Mouse (Mus musculus): Measurements from ENCODE around the gene Klhl42. TPM values are rescaled to one million over a fixed set of nuclear protein-coding genes. Genes with fewer than 3 reads are reported as not detected.

Gene Klhl42
- polyA plus RNA-seq, 1 experiment from 2014 or later = 1.6 TPM

- no peak overlapping the region for H3K27ac ChIP-seq (ENCODE audit: low read depth)
- no peak overlapping the region for H3K4me2 ChIP-seq (ENCODE audit: low read depth, low read length)
Measured at GRCm38 (mm10) chr6:147094771-147095170, 3.6 kb downstream of the Klhl42 start.

DNA sequence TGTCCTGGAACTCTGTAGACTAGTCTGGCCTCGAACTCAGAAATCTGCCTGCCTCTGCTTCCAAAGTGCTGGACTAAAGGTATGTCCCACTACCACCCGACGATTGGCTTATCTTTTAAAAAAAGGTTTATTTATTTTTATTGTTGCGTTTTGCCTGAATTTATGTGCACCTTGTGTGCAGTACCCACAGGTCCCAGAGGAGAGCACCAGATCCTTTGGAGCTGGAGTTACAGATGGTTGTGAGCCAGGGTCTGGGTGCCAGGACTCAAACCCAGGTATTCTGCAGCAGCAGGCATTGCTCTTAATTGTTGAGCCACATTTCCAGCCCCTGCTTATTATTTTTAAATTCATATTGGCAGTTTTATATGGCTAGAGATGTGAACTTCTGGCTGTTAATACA, 4.9 kb downstream of the Klhl42 start:
- 89% methylated on average over 4 of the region's 4 CpGs for WGBS (ENCODE audit: insufficient replicate concordance)
- ATAC-seq = no peak
- H3K4me1 ChIP-seq (ENCODE audit: insufficient read depth) = peaks cover 25% of the 10 kb centered on the region
- no peaks in the 10 kb centered on the region for H3K27me3 ChIP-seq (ENCODE audit: insufficient read depth, low read length)
- TF ChIP-seq CTCF (IDR thresholded peaks at IDR 0.05; ENCODE audit: low read depth) = no peak
- TF ChIP-seq EP300 (IDR thresholded peaks at IDR 0.05; ENCODE audit: low read depth) = no peak
- no peak overlapping the region for H3K4me2 ChIP-seq (ENCODE audit: low read depth, low read length)
- H3K36me3 ChIP-seq (replicated peaks; ENCODE audit: insufficient read depth, low read length) = 0 out of 2 replicates have a peak, but pooled peaks cover 2% of the 10 kb centered on the region
- H3K4me3 ChIP-seq (ENCODE audit: low read depth, low read length) = no peak overlapping the region
- H3K9ac ChIP-seq (replicated peaks) = no peak overlapping the region
- no peaks in the 10 kb centered on the region for H3K9me3 ChIP-seq (ENCODE audit: low read length)
- no peak for DNase-seq
- H3K27ac ChIP-seq (ENCODE audit: low read depth) = no peak overlapping the region

More at GRCm38 (mm10) chr6:147094771-147095170, 3.6 kb downstream of the Klhl42 start:
- Histone ChIP-seq H3K4me3 (ENCODE audit: low read depth, low read length) (no peak overlapping the region), H3K4me1 (ENCODE audit: insufficient read depth) (peaks cover 25% of the 10 kb centered on the region), H3K36me3 (replicated peaks; ENCODE audit: insufficient read depth, low read length) (0 out of 2 replicates have a peak, but pooled peaks cover 2% of the 10 kb centered on the region), H3K27me3 (ENCODE audit: insufficient read depth, low read length) (no peaks in the 10 kb centered on the region), H3K9me3 (ENCODE audit: low read length) (no peaks in the 10 kb centered on the region), H3K9ac (replicated peaks) (no peak overlapping the region)
- DNase-seq (no peak), ATAC-seq (no peak)
- WGBS (ENCODE audit: insufficient replicate concordance) = 80% methylated on average over 7 of the region's 7 CpGs
- TF ChIP-seq CTCF (IDR thresholded peaks at IDR 0.05; ENCODE audit: low read depth) (no peak), EP300 (IDR thresholded peaks at IDR 0.05; ENCODE audit: low read depth) (no peak)

- Histone ChIP-seq H3K27ac (ENCODE audit: low read depth) (peak overlapping the region; percentile 31; the same call in 1 of the 2 replicates), H3K36me3 (replicated peaks; ENCODE audit: insufficient read depth, low read length) (0 out of 2 replicates have a peak, but pooled peaks cover 5% of the 10 kb centered on the region), H3K9ac (replicated peaks) (no peak overlapping the region), H3K9me3 (ENCODE audit: low read length) (no peaks in the 10 kb centered on the region), H3K4me3 (ENCODE audit: low read depth, low read length) (no peak overlapping the region), H3K27me3 (ENCODE audit: insufficient read depth, low read length) (no peaks in the 10 kb centered on the region), H3K4me1 (ENCODE audit: insufficient read depth) (peaks cover 25% of the 10 kb centered on the region), H3K4me2 (ENCODE audit: low read depth, low read length) (no peak overlapping the region)
- TF ChIP-seq EP300 (IDR thresholded peaks at IDR 0.05; ENCODE audit: low read depth) = no peak
- no peak for TF ChIP-seq CTCF (IDR thresholded peaks at IDR 0.05; ENCODE audit: low read depth)
- no peak for DNase-seq
- WGBS (ENCODE audit: insufficient replicate concordance) = 66% methylated on average over 3 of the region's 3 CpGs
- no peak for ATAC-seq
Measured at GRCm38 (mm10) chr6:147096934-147097333, 5.8 kb downstream of the Klhl42 start.

DNA sequence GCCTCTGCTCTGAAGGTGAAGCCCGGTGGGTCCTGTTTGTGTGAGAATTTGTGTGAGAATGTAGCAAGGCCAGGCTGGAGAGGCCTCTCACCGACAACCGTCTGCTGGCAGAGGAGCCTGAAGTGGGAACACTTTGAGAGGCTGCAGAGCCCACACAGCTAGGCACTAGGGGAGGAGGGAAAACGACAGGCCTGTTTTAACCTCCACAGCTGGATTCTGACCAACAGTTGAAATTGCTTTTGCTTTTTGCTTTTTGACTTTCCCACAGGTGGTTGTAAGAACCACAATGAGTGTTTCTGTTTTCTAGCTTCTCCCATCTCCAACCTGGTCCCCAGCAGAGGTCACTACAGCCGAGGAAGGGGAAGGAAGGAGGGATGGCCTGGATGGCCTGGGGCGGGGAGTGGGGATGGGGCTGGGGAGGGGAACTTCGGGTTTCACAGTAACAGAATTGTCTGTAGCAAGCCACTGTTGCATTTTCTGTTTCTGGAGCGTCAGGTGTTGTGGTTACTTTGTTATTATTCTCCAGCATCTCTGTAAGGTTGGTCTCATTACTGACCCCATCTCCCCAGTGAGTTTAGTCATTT, 6.3 kb downstream of the Klhl42 start:
- H3K27ac ChIP-seq (ENCODE audit: low read depth) = peak overlapping the region; percentile 31
- ATAC-seq = no peak; the same call in 1 of the 2 replicates
- no peaks in the 10 kb centered on the region for H3K9me3 ChIP-seq (ENCODE audit: low read length)
- TF ChIP-seq CTCF (IDR thresholded peaks at IDR 0.05; ENCODE audit: low read depth) (0 out of 2 replicates have a peak, but pooled peaks have one; percentile 8), EP300 (IDR thresholded peaks at IDR 0.05; ENCODE audit: low read depth) (no peak)
- H3K4me1 ChIP-seq (ENCODE audit: insufficient read depth) = peaks cover 22% of the 10 kb centered on the region
- no peak overlapping the region for H3K4me2 ChIP-seq (ENCODE audit: low read depth, low read length)
- whole genome bisulfite sequencing (ENCODE audit: insufficient replicate concordance) = 51% methylated on average over 8 of the region's 8 CpGs
- no peak overlapping the region for H3K9ac ChIP-seq (replicated peaks)
- H3K27me3 ChIP-seq (ENCODE audit: insufficient read depth, low read length) = no peaks in the 10 kb centered on the region
- 0 out of 2 replicates have a peak, but pooled peaks cover 8% of the 10 kb centered on the region for H3K36me3 ChIP-seq (replicated peaks; ENCODE audit: insufficient read depth, low read length)
- no peak for DNase-seq
- H3K4me3 ChIP-seq (ENCODE audit: low read depth, low read length) = no peak overlapping the region

DNA sequence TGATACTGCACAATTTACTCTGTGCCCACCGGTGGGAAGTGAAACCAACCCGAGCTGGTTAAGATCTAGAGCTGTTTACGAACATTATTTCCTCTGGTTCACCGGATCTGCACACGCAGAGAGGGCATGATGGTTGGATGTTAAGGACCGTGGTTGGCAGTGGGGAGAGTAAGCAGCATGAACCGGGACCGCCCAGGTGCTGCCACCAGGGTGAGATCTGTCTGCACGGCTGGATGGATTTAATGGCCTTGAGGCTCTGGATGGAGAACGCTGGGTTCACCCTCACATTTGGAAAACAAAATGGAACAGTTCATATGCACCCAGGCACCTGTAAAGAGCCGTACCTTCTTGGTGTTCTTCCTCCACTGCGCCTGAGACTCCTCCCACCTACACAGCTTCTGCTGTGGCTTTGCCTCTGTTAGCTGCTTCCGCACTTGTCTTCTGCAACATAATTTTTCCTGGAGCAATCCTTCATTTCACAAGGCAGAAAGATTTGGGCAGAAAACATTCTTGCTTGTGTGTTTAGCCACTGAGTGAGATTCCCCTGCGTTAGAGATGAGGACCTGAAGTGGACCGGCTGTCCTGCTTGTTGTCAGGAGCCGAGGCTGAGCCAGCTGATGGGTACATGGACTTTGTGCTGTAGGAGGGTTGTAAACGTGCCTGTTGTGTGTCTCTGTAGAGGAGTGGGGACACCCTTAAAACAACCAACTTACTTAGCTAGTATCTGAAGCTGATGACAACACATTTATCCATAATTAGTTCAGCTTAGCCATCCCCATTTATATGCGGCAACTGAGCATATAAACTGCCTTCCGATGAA, 8.5 kb downstream of the Klhl42 start:
- 64% methylated on average over 19 of the region's 19 CpGs for WGBS (ENCODE audit: insufficient replicate concordance)
- Histone ChIP-seq H3K4me3 (ENCODE audit: low read depth, low read length) (no peak overlapping the region), H3K4me2 (ENCODE audit: low read depth, low read length) (peak overlapping the region; percentile 31; the same call in 1 of the 2 replicates), H3K9ac (replicated peaks) (no peak overlapping the region), H3K27me3 (ENCODE audit: insufficient read depth, low read length) (no peaks in the 10 kb centered on the region), H3K9me3 (ENCODE audit: low read length) (no peaks in the 10 kb centered on the region), H3K36me3 (replicated peaks; ENCODE audit: insufficient read depth, low read length) (0 out of 2 replicates have a peak, but pooled peaks cover 8% of the 10 kb centered on the region), H3K4me1 (ENCODE audit: insufficient read depth) (peaks cover 12% of the 10 kb centered on the region), H3K27ac (ENCODE audit: low read depth) (peak overlapping the region; percentile 44; the same call in 1 of the 2 replicates)
- ATAC-seq (peak; percentile 53), DNase-seq (no peak)
- TF ChIP-seq EP300 (IDR thresholded peaks at IDR 0.05; ENCODE audit: low read depth) (no peak), CTCF (IDR thresholded peaks at IDR 0.05; ENCODE audit: low read depth) (no peak)

DNA sequence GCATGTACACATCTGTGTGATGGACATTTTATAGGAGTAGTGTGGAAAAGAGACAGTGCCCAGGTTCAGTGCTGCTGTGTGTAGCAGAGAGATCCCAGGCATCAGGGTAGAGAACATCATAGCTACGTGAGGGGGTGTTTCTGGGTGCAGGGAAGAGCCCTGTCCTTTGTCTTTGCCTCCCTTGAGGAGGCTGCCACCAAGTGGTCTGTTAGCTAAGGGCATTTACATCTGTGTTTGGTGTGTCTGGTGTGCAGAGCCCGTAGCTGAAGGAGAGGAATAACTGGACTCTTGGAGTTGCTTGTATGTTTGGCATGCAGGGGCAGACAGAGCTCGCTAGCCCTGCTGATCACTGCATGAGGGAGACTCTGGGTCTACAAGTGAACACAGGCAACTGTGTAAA, 11.1 kb downstream of the Klhl42 start:
- Histone ChIP-seq H3K36me3 (replicated peaks; ENCODE audit: insufficient read depth, low read length) (0 out of 2 replicates have a peak, but pooled peaks cover 14% of the 10 kb centered on the region), H3K4me2 (ENCODE audit: low read depth, low read length) (no peak overlapping the region), H3K27ac (ENCODE audit: low read depth) (no peak overlapping the region), H3K27me3 (ENCODE audit: insufficient read depth, low read length) (no peaks in the 10 kb centered on the region), H3K9me3 (ENCODE audit: low read length) (no peaks in the 10 kb centered on the region), H3K4me3 (ENCODE audit: low read depth, low read length) (no peak overlapping the region), H3K4me1 (ENCODE audit: insufficient read depth) (peaks cover 12% of the 10 kb centered on the region), H3K9ac (replicated peaks) (no peak overlapping the region)
- 89% methylated on average over 3 of the region's 3 CpGs for WGBS (ENCODE audit: insufficient replicate concordance)
- no peak for DNase-seq
- TF ChIP-seq CTCF (IDR thresholded peaks at IDR 0.05; ENCODE audit: low read depth) (peak; percentile 45), EP300 (IDR thresholded peaks at IDR 0.05; ENCODE audit: low read depth) (no peak)
- ATAC-seq = no peak
